Mouse (Mus musculus) bone marrow, adult 2 months (tissue): ENCODE measurements around the gene Pcx.

Source experiments
- CTCF ChIP-seq: fragments of 200-500 bp; IDR thresholded peaks from 2 replicates; pipeline ENCODE4 v1.5.1; 2011; ENCODE audit warnings: low read length, control low read depth; ENCODE audit not compliant: control insufficient read depth, insufficient read depth
- POLR2A ChIP-seq: fragments of 200-500 bp; IDR thresholded peaks from 2 replicates; pipeline ENCODE4 v1.6.1; 2011; ENCODE audit warnings: low read depth, mild to moderate bottlenecking, control low read depth, low read length, borderline replicate concordance; ENCODE audit not compliant: control insufficient read depth

- no peak for TF ChIP-seq POLR2A
- no peak for TF ChIP-seq CTCF
Measured at GRCm38 (mm10) chr19:4502701-4503100, 7.6 kb upstream of the Pcx start.
